Mouse (Mus musculus): Measurements from ENCODE around the gene Ikzf2. TPM values are rescaled to one million over a fixed set of nuclear protein-coding genes. Genes with fewer than 3 reads are reported as not detected.

Ikzf2 gene
- polyA plus RNA-seq, 1 experiment: 0.18 TPM

DNA sequence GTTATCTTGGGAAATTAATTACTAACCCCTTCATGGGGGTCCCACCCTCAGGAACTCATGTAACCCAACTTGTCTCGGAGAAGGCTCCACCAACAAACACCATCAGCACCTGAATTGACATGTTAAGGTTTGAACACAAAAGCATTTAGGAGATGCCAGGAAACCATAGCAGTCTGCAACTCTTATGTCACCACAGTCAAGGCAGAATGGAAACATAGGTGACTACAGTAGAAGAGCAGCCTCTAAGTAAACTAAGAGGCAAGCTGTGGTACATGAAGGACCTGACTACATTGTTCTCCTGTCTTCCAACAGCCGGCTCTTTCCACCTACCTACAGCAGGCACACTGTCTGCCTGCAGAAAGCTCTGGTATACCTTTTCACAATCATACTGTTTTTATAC is 33.6 kb downstream of the Ikzf2 start:
- TF ChIP-seq FOSL1 (IDR thresholded peaks at IDR 0.05; ENCODE audit: insufficient read depth, low read length, poor library complexity, severe bottlenecking) (no peak), MAX (IDR thresholded peaks at IDR 0.05) (no peak), CTCF (IDR thresholded peaks at IDR 0.05; ENCODE audit: control insufficient read depth, insufficient read depth, insufficient read length) (no peak), MYOD1 (IDR thresholded peaks at IDR 0.05; ENCODE audit: control insufficient read depth, insufficient read length, low read depth) (no peak), CEBPB (IDR thresholded peaks at IDR 0.05; ENCODE audit: low read depth) (no peak), USF1 (IDR thresholded peaks at IDR 0.05; ENCODE audit: low read depth) (no peak), MYOG (IDR thresholded peaks at IDR 0.05; ENCODE audit: control insufficient read depth, extremely low read depth, insufficient read length) (no peak)
- Histone ChIP-seq H3K4me3 (ENCODE audit: insufficient read depth, poor library complexity, severe bottlenecking) (no peak overlapping the region), H3K79me3 (ENCODE audit: low read depth) (no peaks in the 10 kb centered on the region), H3ac (ENCODE audit: control insufficient read depth, insufficient read length, low read depth) (no peak overlapping the region), H3K79me2 (ENCODE audit: control insufficient read depth, insufficient read depth) (no peaks in the 10 kb centered on the region), H3K27me3 (ENCODE audit: control insufficient read depth, insufficient read depth, insufficient read length) (no peaks in the 10 kb centered on the region), H3K36me3 (ENCODE audit: control insufficient read depth, insufficient read depth) (no peaks in the 10 kb centered on the region)

DNA sequence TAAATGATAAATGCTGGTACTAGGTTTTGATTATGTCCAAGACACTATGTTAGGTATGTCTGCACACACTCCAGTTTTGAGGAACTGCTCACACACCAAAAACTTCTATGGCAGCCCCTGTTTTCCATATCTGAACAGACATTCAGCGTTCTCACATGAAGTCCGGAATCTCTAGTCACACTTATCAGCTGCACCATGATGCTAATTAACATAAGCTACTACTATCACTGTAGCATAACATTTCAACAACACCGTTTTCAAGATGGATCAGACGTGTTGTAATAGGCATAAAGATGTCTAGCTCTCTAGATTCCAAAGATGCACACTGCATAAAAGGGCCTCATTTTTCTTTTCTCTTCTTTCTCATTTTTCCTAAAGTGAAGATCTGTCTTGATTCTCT is 43.9 kb downstream of the Ikzf2 start:
- H3K27me3 ChIP-seq (ENCODE audit: control insufficient read depth, insufficient read depth, insufficient read length): no peaks in the 10 kb centered on the region
- no peak overlapping the region for H3ac ChIP-seq (ENCODE audit: control insufficient read depth, insufficient read length, low read depth)
- TF ChIP-seq USF1 (IDR thresholded peaks at IDR 0.05; ENCODE audit: low read depth) (no peak), MYOG (IDR thresholded peaks at IDR 0.05; ENCODE audit: control insufficient read depth, extremely low read depth, insufficient read length) (no peak), MYOD1 (IDR thresholded peaks at IDR 0.05; ENCODE audit: control insufficient read depth, insufficient read length, low read depth) (no peak), FOSL1 (IDR thresholded peaks at IDR 0.05; ENCODE audit: insufficient read depth, low read length, poor library complexity, severe bottlenecking) (no peak), CEBPB (IDR thresholded peaks at IDR 0.05; ENCODE audit: low read depth) (no peak), CTCF (IDR thresholded peaks at IDR 0.05; ENCODE audit: control insufficient read depth, insufficient read depth, insufficient read length) (no peak), MAX (IDR thresholded peaks at IDR 0.05) (no peak)
- no peak overlapping the region for H3K4me3 ChIP-seq (ENCODE audit: insufficient read depth, poor library complexity, severe bottlenecking)
- H3K79me3 ChIP-seq (ENCODE audit: low read depth): no peaks in the 10 kb centered on the region
- H3K36me3 ChIP-seq (ENCODE audit: control insufficient read depth, insufficient read depth): no peaks in the 10 kb centered on the region
- no peaks in the 10 kb centered on the region for H3K79me2 ChIP-seq (ENCODE audit: control insufficient read depth, insufficient read depth)

DNA sequence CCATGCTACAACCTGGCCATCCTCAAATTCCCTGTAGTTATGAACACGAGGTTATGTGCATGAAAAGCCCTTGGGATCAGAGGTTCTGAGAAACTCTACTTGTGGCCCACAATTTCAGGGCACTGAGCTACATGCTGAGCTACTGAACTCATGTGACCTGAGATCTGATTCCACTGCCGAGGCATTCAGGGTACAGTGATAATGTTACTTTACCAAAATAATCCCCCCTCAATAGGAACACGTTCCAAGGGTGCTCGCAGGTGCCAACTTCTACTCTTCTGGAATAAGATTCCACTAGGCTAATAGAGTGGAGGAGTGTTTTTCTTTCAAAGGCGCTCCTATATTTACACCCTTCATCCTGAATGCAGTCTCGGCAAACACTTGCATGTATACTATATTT is 45.1 kb downstream of the Ikzf2 start:
- no peak overlapping the region for H3ac ChIP-seq (ENCODE audit: control insufficient read depth, insufficient read length, low read depth)

DNA sequence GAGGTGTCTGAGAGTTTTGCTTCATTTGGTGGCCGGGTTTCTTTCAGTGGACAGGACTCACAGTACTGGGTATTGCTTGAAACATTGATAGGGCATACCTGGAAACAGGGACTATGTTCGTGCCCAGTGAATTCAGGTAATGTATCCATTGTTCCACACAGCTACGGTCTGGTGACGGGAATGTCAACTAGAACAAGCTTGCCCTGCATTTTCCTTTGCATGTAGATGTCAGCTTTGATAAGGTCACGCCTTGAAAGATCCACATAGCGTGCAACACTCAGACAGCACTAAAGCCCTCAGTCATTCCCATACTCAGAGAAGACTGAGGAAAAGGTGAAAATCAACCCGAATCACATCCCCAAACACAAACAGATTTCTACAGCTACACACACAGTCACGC is 48.7 kb downstream of the Ikzf2 start:
- Histone ChIP-seq H3ac (ENCODE audit: control insufficient read depth, insufficient read length, low read depth) (no peak overlapping the region), H3K27me3 (ENCODE audit: control insufficient read depth, insufficient read depth, insufficient read length) (no peaks in the 10 kb centered on the region), H3K4me3 (ENCODE audit: insufficient read depth, poor library complexity, severe bottlenecking) (no peak overlapping the region), H3K79me3 (ENCODE audit: low read depth) (no peaks in the 10 kb centered on the region), H3K79me2 (ENCODE audit: control insufficient read depth, insufficient read depth) (no peaks in the 10 kb centered on the region), H3K36me3 (ENCODE audit: control insufficient read depth, insufficient read depth) (no peaks in the 10 kb centered on the region)
- TF ChIP-seq CEBPB (IDR thresholded peaks at IDR 0.05; ENCODE audit: low read depth) (no peak), USF1 (IDR thresholded peaks at IDR 0.05; ENCODE audit: low read depth) (no peak), FOSL1 (IDR thresholded peaks at IDR 0.05; ENCODE audit: insufficient read depth, low read length, poor library complexity, severe bottlenecking) (no peak), MAX (IDR thresholded peaks at IDR 0.05) (no peak), MYOG (IDR thresholded peaks at IDR 0.05; ENCODE audit: control insufficient read depth, extremely low read depth, insufficient read length) (no peak), MYOD1 (IDR thresholded peaks at IDR 0.05; ENCODE audit: control insufficient read depth, insufficient read length, low read depth) (no peak), CTCF (IDR thresholded peaks at IDR 0.05; ENCODE audit: control insufficient read depth, insufficient read depth, insufficient read length) (no peak)

More for the DNA sequence above, 45.1 kb downstream of the Ikzf2 start:
- TF ChIP-seq MAX (IDR thresholded peaks at IDR 0.05) (no peak), FOSL1 (IDR thresholded peaks at IDR 0.05; ENCODE audit: insufficient read depth, low read length, poor library complexity, severe bottlenecking) (no peak), CTCF (IDR thresholded peaks at IDR 0.05; ENCODE audit: control insufficient read depth, insufficient read depth, insufficient read length) (no peak), USF1 (IDR thresholded peaks at IDR 0.05; ENCODE audit: low read depth) (no peak), MYOD1 (IDR thresholded peaks at IDR 0.05; ENCODE audit: control insufficient read depth, insufficient read length, low read depth) (no peak), MYOG (IDR thresholded peaks at IDR 0.05; ENCODE audit: control insufficient read depth, extremely low read depth, insufficient read length) (no peak), CEBPB (IDR thresholded peaks at IDR 0.05; ENCODE audit: low read depth) (no peak)
- Histone ChIP-seq H3K79me3 (ENCODE audit: low read depth) (no peaks in the 10 kb centered on the region), H3K36me3 (ENCODE audit: control insufficient read depth, insufficient read depth) (no peaks in the 10 kb centered on the region), H3K4me3 (ENCODE audit: insufficient read depth, poor library complexity, severe bottlenecking) (no peak overlapping the region), H3K79me2 (ENCODE audit: control insufficient read depth, insufficient read depth) (no peaks in the 10 kb centered on the region), H3K27me3 (ENCODE audit: control insufficient read depth, insufficient read depth, insufficient read length) (no peaks in the 10 kb centered on the region)

DNA sequence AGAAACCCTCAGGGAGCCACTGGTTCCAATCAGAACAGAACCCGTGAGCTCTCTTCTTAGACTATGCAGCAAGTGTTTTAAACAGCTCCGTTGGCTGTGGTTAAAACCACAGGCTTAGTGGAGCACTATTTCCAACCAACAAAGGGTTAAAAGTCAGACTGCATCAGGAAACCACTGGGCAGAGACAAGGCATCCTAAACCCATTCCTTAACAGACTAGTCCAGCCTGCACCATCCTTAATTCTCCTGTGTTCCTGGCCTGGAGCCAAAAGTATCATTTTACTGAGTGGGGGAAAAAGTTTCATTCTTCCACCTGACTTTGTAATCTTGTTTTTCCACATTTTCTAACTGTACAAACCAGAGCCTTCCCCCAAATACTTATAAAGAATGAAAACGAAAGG is 49.1 kb downstream of the Ikzf2 start:
- no peaks in the 10 kb centered on the region for H3K36me3 ChIP-seq (ENCODE audit: control insufficient read depth, insufficient read depth)
- H3K79me3 ChIP-seq (ENCODE audit: low read depth): no peaks in the 10 kb centered on the region
- H3K4me3 ChIP-seq (ENCODE audit: insufficient read depth, poor library complexity, severe bottlenecking): no peak overlapping the region
- no peak for TF ChIP-seq USF1 (IDR thresholded peaks at IDR 0.05; ENCODE audit: low read depth)
- no peak overlapping the region for H3ac ChIP-seq (ENCODE audit: control insufficient read depth, insufficient read length, low read depth)
- H3K27me3 ChIP-seq (ENCODE audit: control insufficient read depth, insufficient read depth, insufficient read length): no peaks in the 10 kb centered on the region
- H3K79me2 ChIP-seq (ENCODE audit: control insufficient read depth, insufficient read depth): no peaks in the 10 kb centered on the region

DNA sequence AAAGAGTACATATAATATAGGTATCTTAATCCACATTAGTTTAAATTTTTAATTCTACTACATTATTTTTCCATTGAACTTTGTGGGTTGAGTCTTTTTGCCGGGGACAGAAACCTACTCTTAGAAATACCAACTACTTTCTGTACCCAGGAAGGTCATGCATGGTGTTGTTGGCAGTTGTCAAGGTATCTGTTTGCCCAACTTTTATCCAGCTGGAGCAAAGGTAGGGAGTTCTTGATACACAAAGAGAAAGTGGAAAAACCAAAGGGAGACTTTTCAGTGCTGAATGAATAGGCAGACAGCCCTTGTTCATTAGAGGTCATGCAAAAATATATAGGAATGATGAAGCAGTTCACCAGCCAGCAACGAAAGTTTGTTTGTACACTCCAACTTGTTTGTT is 52.8 kb downstream of the Ikzf2 start:
- H3ac ChIP-seq (ENCODE audit: control insufficient read depth, insufficient read length, low read depth): no peak overlapping the region
- no peaks in the 10 kb centered on the region for H3K36me3 ChIP-seq (ENCODE audit: control insufficient read depth, insufficient read depth)
- no peak overlapping the region for H3K4me3 ChIP-seq (ENCODE audit: insufficient read depth, poor library complexity, severe bottlenecking)
- H3K79me3 ChIP-seq (ENCODE audit: low read depth): no peaks in the 10 kb centered on the region
- TF ChIP-seq MYOG (IDR thresholded peaks at IDR 0.05; ENCODE audit: control insufficient read depth, extremely low read depth, insufficient read length): no peak
- TF ChIP-seq CEBPB (IDR thresholded peaks at IDR 0.05; ENCODE audit: low read depth): no peak
- no peak for TF ChIP-seq USF1 (IDR thresholded peaks at IDR 0.05; ENCODE audit: low read depth)
- no peak for TF ChIP-seq FOSL1 (IDR thresholded peaks at IDR 0.05; ENCODE audit: insufficient read depth, low read length, poor library complexity, severe bottlenecking)
- TF ChIP-seq MYOD1 (IDR thresholded peaks at IDR 0.05; ENCODE audit: control insufficient read depth, insufficient read length, low read depth): no peak
- TF ChIP-seq CTCF (IDR thresholded peaks at IDR 0.05; ENCODE audit: control insufficient read depth, insufficient read depth, insufficient read length): no peak
- no peak for TF ChIP-seq MAX (IDR thresholded peaks at IDR 0.05)
- H3K79me2 ChIP-seq (ENCODE audit: control insufficient read depth, insufficient read depth): no peaks in the 10 kb centered on the region
- no peaks in the 10 kb centered on the region for H3K27me3 ChIP-seq (ENCODE audit: control insufficient read depth, insufficient read depth, insufficient read length)

Data from C2C12 (cell line).